Mouse (Mus musculus) kidney, adult 2 months (tissue): ENCODE measurements around the gene Ppp4r3a.

ENCODE experiments used
- CTCF ChIP-seq: fragments of 200-500 bp; conservative IDR thresholded peaks from 2 replicates; pipeline ENCODE4 v1.5.1; 2011; ENCODE audit warnings: low read depth, mild to moderate bottlenecking, control low read depth, low read length, moderate library complexity, mixed read lengths; ENCODE audit not compliant: insufficient read depth, insufficient read length
- POLR2A ChIP-seq: fragments of 200-500 bp; IDR thresholded peaks from one replicate; pipeline ENCODE4 v1.6.1; 2011; ENCODE audit warnings: low read depth, low read length, control low read depth

DNA sequence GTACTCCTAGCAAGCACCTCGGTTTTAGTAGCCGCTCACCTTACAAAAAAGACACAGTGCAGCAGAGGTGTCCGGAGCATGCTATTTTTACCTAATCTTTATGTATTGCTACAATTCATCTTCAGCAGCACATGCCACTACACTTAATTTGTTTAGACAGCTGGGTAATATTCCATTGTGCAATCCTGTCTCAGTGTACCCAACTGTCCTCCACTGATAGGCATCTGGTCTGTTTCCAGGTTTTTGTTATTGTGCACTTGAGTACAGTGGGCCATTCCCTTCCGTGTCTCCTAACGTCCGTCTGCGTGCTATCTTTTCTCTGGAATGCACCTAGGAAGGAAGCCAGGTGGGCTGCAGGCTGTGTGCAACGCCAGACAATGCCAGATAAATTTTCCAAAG lies 84.9 kb downstream of the Ppp4r3a start:
- TF ChIP-seq POLR2A = no peak
- TF ChIP-seq CTCF = no peak
